Mouse (Mus musculus): Measurements from ENCODE around the gene Slc2a12.

Slc2a12 gene

DNA sequence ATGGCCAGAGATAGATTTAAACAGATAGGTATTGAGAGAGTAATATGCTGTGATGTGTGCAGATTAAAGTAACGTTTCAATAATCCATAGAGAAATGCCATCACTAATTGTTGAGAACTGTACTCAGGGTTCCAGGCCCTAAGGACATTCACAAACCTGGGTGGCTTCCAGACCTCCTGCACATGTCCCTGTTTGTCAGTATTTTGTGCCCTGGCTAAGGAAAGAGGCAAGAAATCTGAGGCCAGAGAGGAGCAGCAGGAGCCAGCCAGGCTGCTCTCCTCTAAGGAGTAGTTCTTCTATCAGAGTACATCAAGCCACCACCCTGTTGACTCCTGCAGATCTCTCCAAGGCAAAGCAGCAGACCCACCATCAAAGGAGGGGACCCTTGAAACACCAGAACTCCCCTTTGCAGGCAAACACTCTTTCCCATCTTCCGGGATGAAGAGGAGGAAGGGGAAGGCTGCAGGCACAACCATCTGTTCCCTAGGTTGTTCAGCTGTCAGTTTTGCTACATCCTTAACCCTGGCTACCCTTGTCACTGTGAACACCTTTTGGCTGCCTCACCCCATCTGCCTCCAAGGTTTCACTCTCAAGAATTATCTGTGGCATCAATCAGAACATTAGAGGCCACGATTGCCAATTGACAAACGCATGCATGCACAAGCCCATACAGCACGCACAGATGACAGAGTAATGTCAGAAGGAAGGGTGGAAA, 15.6 kb downstream of the Slc2a12 start:
- DNase-seq (ENCODE audit: low spot score in 2 of 2): no peak

DNA sequence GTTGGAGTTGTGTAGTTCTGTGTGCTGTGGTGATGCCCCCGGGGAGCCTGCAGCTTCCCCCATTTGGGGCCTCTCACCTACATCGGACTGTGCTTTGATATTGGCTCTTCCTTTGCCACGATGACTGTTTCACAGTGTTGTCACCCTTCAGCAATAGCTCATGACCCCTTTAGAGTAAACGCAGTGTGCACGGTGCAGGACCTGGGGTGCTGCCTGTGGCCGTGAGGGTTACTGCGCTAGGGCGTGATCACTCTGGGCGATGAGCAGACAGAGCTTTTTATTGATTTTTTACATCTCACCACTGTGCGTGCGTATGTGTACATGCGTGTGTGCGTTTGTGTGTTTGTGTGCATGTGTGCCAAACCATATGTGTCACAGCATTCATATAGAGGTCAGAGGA, 23.7 kb downstream of the Slc2a12 start:
- DNase-seq (ENCODE audit: low spot score in 2 of 2): no peak

DNA sequence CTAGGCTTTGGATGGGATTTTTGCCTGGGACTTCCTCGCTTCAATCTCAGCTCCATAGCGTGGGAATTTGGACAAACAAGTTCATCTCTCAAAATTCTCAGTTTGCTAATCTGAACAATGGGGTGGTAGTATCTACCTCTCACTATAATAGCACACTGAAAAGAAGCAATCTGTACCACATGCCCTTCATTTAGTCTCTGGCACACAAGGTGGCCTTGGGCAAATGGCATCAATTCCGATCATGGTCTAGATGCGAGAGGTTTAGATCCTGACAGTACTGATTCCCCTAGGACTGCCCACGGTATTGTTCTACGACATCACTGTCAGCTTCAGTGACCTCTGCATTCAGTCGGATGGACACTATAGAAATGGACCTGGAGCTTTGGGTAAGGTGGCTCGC, 29.4 kb downstream of the Slc2a12 start:
- no peak for DNase-seq (ENCODE audit: low spot score in 2 of 2)

DNA sequence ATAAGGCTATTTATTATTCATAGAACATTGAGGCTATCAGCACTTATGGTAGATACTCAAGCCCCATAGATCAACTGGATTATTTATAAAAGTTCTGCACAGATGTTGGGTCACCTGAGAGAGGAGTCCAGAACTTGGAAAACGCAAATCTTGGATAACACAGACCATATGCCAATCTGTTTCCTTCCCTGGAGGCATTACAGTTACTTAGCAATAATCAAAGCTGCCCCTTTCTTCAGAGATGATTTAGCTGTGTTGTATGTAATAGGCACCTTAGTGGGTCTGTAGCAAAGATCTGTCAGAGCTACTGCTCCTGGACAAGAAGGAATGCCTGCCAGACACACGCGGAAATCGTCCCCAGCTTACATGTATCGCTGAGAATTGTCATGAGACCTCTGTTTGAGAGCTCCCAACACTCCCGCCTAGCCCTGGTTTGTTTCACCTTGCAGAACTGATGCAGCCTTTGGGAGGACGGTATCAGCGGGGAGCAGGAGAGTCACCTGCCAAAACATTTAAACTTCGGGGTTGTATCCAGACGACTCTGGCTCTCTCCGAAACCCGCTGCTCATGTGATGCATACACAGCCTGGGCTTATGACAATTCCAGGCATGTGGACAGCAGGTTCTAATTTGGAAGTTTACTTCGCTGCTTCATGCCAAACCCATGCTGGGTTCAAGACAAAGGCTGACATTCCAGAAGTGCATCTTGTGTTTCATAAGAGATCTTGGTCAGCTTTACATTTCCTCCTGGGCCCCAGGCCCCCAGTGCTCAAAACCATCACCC, 31.2 kb downstream of the Slc2a12 start:
- no peak for DNase-seq (ENCODE audit: low spot score in 2 of 2)

DNA sequence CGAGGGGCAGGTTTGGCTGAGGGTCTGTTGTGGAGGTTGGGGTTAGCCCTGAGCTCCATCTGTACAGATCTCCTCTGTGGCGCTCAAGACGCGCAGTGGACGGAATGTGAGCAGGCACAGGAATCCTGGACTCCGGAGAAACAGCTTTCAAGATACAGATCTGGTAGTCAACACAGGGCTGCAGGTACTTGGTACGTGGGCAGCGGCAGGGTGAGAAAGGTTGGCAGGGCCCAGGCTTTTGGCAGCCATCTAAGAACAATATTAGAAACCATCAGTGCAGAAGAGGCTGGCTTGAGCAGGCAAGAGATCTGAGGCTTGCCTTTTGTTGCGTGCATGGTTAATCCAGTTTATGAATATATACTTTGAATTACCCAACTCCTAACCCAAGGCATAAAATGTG, 51.4 kb downstream of the Slc2a12 start:
- DNase-seq (ENCODE audit: low spot score in 2 of 2): no peak

DNA sequence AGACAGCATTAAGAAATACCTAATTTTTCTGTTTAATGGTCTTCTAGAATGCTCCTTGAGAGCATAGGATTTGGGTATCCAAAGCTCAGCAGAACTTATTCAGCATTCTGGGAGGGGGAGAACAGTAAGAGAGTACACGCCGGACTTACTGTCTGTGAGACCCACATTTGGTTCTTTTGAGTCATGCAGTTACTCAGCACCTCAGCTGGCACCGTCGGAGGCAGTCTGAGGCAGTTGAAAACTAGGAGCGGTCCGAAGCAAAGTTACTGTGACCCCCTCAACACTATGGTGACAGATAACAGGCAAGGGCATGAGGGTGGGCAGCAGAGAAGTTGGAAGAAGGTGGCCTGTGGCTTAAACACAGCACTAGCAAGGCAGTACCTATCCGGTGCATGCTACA, 52.1 kb downstream of the Slc2a12 start:
- DNase-seq (ENCODE audit: low spot score in 2 of 2): no peak

DNA sequence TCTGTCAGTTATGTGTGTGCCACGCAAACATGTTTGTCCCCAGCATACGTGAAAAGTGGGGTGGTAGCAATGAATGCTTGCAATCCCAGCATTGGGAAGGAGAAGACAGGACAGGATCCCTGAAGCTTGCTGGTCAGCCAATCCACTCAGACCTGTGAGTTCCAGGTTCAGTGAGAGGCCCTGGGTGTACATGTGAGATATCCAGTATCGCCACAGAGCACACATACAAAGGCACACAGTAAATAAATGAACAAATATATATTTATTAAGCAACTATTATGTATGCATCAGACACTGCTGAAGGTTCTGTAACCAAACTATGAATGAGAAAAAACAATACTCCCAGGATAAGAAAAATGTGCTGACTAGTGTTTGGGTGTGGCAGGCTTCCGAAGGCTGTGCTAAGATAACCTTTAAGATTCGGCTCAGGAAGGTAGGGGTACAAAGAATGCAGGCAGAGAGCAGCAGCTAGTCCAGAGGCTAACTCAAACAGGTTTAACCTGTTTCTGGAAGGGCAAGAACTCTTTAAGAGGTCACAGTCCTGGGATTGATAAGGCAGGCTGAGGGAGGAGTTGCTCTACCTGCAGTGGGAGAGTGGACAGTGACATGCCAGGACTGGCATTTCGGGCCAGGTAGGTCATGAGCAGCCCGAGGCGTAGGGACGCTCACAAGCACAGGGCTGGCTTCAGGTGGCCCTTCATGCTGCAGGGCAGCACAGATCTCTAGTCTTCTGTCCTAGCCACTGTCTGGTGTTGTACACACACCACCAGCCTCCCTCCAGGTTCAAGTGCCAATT, 53.5 kb downstream of the Slc2a12 start:
- no peak for DNase-seq (ENCODE audit: low spot score in 2 of 2)

DNA sequence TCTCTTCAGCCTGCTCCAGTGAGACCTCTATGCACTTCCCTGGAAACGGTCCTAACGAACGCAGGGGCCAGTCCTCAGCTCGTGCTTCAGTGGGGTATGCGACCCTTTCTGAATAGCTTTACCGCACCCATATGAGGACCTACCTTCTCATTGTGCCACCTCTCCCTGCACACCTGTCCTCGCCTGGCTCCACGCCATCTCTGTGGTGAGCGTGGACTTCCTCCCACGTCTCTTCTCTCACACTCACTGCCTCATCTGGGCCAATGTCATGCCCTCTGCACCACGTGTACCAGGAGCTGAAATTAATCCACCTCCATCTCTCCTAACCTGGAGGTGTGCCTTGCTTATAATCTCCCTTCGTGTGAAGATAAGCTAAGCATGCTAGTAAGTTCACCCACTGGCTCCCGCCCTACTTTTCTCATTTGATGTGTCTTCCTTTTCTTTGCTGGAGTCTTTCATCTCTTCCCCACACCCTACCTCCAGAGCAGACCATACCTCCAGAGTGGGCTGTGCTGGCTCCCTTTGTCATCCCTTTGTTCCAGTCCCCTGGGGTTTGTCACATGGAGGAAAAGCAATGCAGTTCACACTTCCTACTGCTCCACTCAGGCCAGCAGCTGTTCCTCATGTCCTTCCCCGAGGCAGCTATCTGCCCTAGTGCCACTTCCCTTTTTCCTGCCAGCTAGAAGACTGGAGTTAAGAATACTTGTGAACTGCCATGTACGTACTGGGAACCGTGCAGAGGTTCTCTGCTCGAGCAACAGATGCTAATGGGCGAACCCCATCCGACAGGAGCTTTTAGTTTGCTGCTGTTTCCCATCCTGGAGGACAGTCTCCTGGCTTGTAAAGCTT, 54.9 kb downstream of the Slc2a12 start:
- DNase-seq (ENCODE audit: low spot score in 2 of 2): no peak

DNA sequence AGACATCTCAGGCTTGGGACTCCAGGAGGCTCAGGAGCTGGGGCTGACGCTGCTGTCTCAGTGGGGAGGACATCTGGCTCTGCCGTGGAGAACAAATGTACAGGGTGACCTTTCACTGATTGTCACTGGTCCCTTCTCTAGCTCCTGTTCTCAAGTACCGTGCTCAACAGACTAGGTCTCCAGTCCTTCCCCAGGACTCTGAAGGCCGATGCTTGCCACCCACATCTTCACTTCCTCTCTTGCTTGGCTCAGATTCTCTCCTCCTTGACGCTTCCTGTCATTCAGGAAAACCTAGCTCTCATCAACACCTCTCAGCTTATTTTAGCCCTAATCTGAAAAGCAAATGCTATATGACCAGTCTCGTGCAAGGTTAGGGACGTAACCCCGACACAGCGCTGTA, 56.0 kb downstream of the Slc2a12 start:
- no peak for DNase-seq (ENCODE audit: low spot score in 2 of 2)

DNA sequence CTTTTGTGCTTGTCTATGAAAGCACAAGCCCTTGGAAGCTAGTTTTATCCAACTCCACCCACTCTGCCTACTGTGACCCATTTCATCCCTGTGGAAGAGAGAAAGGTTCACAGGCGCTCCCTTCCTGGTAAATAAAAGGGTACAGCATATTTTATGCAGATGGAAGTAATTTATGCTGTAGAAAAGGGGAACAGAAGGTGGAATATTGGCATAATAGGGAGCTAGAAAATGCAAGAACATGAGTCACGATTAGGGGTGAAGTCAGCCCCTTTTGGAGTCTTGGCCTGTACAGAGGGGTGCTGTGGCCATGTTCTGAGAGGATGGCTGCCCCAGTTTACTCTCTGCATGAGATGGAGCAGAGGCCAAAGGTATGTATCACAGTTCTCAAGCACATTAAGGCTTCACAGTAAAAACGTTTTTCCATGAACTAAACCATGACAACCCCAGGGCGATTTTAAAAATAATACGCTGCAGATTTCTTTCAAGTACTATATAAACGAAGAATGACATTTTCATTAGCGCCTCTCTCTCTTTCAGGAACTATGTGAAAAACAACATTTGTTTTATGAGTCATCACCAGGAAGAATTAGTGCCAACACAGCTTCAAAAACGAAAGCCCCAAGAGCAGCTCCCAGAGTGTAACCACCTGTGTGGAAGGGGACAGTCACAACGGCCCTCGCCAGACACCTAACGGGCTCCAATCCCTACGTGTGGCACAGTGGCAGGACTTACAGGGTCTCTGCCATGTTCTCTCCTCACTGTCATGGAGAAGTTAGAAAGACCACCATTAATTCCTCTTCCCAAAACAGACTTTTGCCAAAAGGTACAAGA, 56.9 kb downstream of the Slc2a12 start:
- DNase-seq (ENCODE audit: low spot score in 2 of 2): no peak

DNA sequence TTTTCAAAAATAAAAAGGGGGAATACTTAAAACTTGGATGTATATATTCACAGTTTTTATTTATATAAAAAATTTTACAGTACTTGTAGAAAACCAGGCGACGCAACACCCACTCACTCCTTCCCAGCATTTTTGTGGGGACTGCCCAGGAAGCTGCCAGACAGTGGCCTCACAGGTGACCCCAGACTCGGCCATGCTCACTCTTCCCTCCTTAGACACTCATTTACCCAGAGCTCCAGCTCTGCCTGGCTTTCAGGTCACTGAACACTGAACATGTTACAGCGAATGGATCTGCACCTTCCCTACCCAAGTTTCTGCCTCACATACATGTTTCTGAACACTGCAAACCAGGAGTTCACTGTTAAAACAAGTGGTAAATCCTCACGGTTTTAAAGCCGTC, 59.0 kb downstream of the Slc2a12 start:
- no peak for DNase-seq (ENCODE audit: low spot score in 2 of 2)

DNA sequence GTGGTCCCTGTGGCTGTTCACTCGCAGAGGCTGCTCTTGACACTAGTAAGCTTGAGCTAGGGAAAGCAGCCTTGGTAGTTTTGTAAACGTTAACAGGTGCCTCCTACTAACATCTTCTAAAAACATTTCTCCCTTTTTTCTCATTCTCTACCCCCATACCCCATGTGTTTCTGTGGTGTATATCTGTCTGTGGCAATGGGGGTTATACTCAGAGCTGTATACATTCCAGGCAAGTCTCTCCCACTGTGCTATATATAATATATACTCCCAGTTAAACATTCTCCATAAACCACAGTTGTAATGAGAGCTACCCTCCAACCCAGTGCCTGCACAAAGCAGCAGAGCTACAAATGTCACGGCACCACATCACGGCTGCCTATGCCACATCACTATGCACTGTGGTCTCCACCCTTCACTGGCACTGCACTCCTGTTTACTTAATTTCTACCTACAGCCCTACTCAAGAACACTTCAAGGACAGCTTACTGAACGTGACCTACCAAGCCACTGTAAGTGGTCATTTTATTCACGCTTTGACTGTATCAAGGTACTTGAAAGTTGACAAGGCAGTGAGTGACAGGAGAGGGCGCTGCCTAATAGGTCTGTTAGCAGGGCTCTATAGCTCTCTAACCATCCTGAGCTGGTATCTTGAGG, 63.5 kb downstream of the Slc2a12 start:
- DNase-seq (ENCODE audit: low spot score in 2 of 2): no peak

DNA sequence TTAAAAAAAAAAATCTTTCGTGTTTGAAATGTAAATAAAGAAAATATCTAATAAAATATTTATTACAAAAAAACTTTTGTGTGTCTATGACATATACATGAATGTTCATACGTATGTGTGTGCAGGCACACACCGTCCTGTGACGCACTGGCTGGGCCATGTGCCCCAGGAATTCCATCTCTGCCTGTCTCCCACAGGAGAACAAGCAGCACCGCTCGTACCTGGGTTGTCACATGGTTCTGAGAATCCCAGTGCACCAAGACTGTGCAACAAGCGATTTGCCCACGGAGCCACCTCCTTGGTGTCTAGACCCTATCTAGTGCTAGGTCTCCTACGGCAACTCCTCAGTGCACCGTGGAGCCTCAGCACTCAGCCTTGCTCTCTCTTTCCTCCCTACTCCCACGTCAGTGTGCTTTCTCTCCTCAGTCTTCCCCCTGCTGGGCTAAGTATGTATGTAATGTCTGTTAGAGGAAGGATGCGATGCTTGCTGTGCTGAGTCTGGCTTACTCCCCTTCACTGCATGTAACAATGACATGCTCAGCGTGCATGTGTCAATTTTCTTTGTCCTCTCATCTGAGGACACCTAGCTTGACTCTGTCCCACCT, 65.5 kb downstream of the Slc2a12 start:
- DNase-seq (ENCODE audit: low spot score in 2 of 2): no peak

DNA sequence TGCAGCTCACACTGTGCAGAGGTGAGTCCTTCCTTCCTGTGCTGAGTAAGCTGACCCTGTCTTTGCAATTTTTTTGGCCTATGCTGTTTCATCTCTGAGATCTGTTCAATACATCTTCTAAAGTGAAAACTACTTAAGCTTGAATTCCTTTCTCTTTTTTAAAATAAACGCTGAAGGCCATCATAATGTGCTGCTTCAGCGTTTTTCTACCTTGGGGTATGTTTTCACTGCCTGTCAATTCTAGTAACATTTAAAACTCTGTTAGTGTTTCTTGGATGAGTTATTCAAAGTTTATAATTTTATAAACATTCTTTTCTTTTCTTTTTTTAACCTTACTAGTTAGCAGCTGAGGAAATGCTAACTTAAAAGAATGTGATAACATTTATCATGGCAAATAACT, 68.1 kb downstream of the Slc2a12 start:
- no peak for DNase-seq (ENCODE audit: low spot score in 2 of 2)

DNA sequence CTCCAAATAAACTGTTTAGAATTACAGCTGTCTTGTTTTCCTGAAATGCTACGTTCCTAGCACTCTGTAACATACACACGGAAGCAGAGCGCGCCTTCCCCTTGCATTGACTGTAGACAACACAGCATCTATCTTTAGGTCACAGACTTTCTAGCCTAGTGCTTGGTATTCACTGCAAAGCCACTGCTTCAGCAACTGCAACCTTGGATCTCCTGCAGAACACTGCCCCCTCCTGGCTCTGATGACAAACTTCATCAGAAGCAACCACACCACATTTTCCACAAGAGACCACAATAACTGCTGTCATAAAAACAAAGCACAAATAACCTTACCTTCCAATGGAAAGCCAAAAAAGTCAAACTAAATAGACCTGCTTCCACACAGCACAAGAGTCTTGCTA, 69.7 kb downstream of the Slc2a12 start:
- DNase-seq (ENCODE audit: low spot score in 2 of 2): peak in 1 of 2 experiments; percentile 55

DNA sequence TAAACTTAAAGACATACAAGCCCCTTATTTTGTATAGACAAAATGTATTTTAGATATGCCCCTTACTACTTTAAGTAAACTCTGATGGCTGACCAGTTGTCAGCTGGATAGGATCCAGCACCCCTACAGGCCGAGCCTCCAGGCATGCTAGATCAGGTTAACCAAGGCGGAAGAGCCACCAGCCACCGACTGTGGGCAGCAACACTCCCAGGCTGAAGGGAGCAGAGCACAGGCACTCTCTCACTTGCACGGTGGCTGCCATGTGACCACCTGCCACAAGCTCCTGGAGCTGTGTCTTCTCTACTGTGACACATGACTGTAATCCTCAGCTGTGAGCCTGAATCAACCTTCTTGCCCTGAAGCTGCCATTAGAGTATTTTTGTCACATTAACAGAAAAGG, 73.7 kb downstream of the Slc2a12 start:
- DNase-seq (ENCODE audit: low spot score in 2 of 2): no peak

DNA sequence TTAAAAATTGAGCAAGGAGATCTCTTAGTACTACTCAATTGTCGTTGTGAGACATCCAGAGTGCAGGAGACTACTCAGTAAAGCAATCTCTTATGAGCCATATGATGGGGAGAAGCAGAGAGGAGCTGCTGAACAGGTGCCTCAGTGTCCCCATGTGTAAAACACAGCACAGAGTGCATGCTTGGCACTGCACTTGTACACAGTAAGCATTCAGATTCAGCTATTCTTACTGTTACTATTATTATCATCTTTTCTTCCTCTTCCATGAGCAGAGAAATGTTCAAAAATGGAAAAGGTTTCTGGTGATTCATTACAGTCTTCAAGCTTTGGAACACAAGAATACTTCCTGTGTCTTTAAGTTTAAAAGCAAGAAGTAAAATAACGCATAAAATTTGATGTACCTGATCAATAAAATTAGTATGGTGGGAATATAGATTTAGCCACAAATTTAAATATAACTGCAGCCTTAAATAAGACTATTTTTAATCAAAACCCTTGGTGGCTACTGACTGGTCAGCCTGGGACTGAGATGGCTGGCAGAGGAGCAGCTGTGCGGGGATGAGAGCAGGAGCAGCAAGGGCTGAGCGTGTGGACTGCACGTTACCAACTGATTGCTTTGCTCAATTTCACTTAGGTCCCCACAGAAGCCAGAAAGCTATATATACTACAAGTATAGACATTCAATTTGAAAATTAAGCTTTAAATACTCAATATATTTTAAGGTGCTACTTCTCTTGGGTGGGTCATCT, 76.1 kb downstream of the Slc2a12 start:
- no peak for DNase-seq (ENCODE audit: low spot score in 2 of 2)

DNA sequence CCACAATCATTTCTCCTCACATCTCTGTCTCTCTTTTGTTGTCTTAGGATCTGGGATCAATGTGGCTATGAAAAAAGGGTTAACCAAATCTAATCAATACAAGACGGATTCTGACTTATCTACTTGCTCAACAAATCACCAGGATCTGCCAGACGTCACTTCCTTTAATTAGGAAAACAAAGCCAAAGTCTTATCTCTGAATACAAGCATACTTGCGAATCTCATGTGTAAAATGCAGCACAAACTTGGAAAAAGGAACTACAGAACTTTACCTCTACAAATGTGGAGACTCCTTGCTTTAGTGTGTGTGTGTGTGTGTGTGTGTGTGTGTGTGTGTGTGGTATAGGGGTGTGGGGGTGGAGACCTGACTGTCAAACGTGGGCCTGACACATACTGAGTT, 80.4 kb downstream of the Slc2a12 start:
- no peak for DNase-seq (ENCODE audit: low spot score in 2 of 2)

DNA sequence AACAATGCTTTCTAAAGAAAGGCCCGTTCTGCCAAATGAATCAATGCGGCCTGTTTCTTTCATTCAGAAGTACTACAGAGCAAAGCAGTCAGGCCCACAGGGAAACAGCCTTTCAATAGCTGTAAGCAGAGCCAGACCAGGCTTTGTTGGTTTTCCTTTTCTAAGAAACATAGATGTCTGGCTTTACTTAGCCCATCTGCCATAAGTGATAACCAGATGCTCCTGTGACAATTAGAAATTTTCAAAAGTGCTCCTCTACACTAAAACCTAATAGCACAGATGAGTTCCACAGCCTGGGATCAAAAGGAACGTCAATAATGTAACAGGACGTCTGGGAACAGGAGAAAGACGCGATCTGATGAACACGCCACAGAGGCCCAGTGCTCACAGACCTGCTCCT, 81.5 kb downstream of the Slc2a12 start:
- no peak for DNase-seq (ENCODE audit: low spot score in 2 of 2)
